Mouse (Mus musculus) heart, embryonic 14.5 days (tissue): ENCODE results near the gene Tmtc4. TPM values are rescaled to one million over a fixed set of nuclear protein-coding genes. Genes with fewer than 3 reads are reported as not detected.

ENCODE experiments used
- ATAC-seq: fragments of 200-750 bp; cut with Nextera tagmentation; 2 replicates; pipeline ENCODE4 v1.8.0; 2017; ENCODE audit warnings: low read depth, moderate TSS enrichment; ENCODE audit not compliant: insufficient number of reproducible peaks, insufficient read depth, low FRiP score
- H3K27ac ChIP-seq, 2 experiments: fragments of 200-500 bp in 1 of 2; fragments of 300-500 bp in 1 of 2; sonication (generic) in 1 of 2; replicated peaks in 1 of 2; 2 replicates each; pipeline ENCODE4 v1.5.1; 2012 to 2014; ENCODE audit warnings: low read depth in 2 of 2, low read length in 2 of 2, control low read depth in 1 of 2, mild to moderate bottlenecking in 1 of 2, mixed read lengths in 1 of 2; ENCODE audit not compliant: control insufficient read depth in 1 of 2, insufficient read depth in 1 of 2
- H3K27me3 ChIP-seq: fragments of 300-500 bp; sonication (generic); 2 replicates; pipeline ENCODE4 v1.6.1; 2014; ENCODE audit warnings: mild to moderate bottlenecking, low read length, control low read depth; ENCODE audit not compliant: control insufficient read depth, insufficient read depth
- H3K36me3 ChIP-seq: fragments of 300-500 bp; sonication (generic); 2 replicates; pipeline ENCODE4 v1.6.1; 2014; ENCODE audit warnings: mild to moderate bottlenecking, control low read depth, low read length, mixed read lengths; ENCODE audit not compliant: control insufficient read depth, insufficient read depth
- H3K4me1 ChIP-seq, 2 experiments: fragments of 200-500 bp in 1 of 2; fragments of 300-500 bp in 1 of 2; sonication (generic) in 1 of 2; 2 replicates each; pipeline ENCODE4 v1.6.1; 2012 to 2014; ENCODE audit warnings: low read length in 2 of 2, control low read depth in 1 of 2, mixed read lengths in 1 of 2; ENCODE audit not compliant: control insufficient read depth in 2 of 2, insufficient read depth in 2 of 2
- H3K4me2 ChIP-seq: fragments of 300-500 bp; sonication (generic); 2 replicates; pipeline ENCODE4 v1.6.1; 2014; ENCODE audit warnings: mild to moderate bottlenecking, low read length
- H3K4me3 ChIP-seq, 2 experiments: fragments of 200-500 bp in 1 of 2; fragments of 300-500 bp in 1 of 2; sonication (generic) in 1 of 2; 2 replicates each; pipeline ENCODE4 v1.5.1; 2012 to 2014; ENCODE audit warnings: low read length in 2 of 2, mild to moderate bottlenecking in 2 of 2, control low read depth in 1 of 2, low read depth in 1 of 2, moderate library complexity in 1 of 2; ENCODE audit not compliant: control insufficient read depth in 1 of 2, insufficient read depth in 1 of 2
- H3K9ac ChIP-seq: fragments of 300-500 bp; sonication (generic); 2 replicates; pipeline ENCODE4 v1.6.1; 2014; ENCODE audit warnings: mild to moderate bottlenecking, low read length
- H3K9me3 ChIP-seq: fragments of 300-500 bp; sonication (generic); 2 replicates; pipeline ENCODE4 v1.6.1; 2016; ENCODE audit warnings: low read length, control low read depth; ENCODE audit not compliant: control insufficient read depth
- WGBS: fragments of 180-500 bp; shearing (Covaris S2); extraction: QIAGEN DNeasy Blood & Tissue Kit; methylation state at CpG from one replicate; pipeline ENCODE4 v1.1.7; 2014; 5-methylcytosine and 5-hydroxymethylcytosine counted together
- polyA plus RNA-seq: library from polyadenylated mRNA; unstranded; fragments of >200 nt; fragmentation: Nextera tagmentation; extraction: Ambion mirVana; gene quantifications from 2 replicates; pipeline ENCODE4 v1.2.1, GENCODE M21; 2014

Gene Tmtc4
- polyA plus RNA-seq, 1 experiment from 2014 or later, result 17.4 TPM

- Histone ChIP-seq H3K4me3 (no peak overlapping the region), H3K27ac (no peak overlapping the region), H3K4me1 (no peaks in the 10 kb centered on the region), H3K27me3 (no peaks in the 10 kb centered on the region), H3K4me2 (no peak overlapping the region), H3K9ac (no peak overlapping the region), H3K36me3 (peaks cover 25% of the 10 kb centered on the region), H3K9me3 (no peaks in the 10 kb centered on the region)
- ATAC-seq, result no peak
- WGBS, result 84% methylated on average over 4 of the region's 4 CpGs
Observed at GRCm38 (mm10) chr14:122942757-122943474, 40.9 kb downstream of the Tmtc4 start.

GRCm38 (mm10) chr14:122936460-122936859 lies 47.4 kb downstream of the Tmtc4 start:
- no peak for ATAC-seq
- no peaks in the 10 kb centered on the region for H3K27me3 ChIP-seq
- WGBS, result 78% methylated on average over 1 of the region's 1 CpGs
- no peak overlapping the region for H3K27ac ChIP-seq
- no peaks in the 10 kb centered on the region for H3K9me3 ChIP-seq
- H3K4me1 ChIP-seq, result no peaks in the 10 kb centered on the region
- no peak overlapping the region for H3K4me3 ChIP-seq
- no peak overlapping the region for H3K4me2 ChIP-seq
- H3K36me3 ChIP-seq, result peaks cover 18% of the 10 kb centered on the region
- no peak overlapping the region for H3K9ac ChIP-seq

- no peak overlapping the region for H3K9ac ChIP-seq
- ATAC-seq, result no peak
- H3K36me3 ChIP-seq, result peaks cover 9% of the 10 kb centered on the region; the same call in 1 of the 2 replicates
- no peak overlapping the region for H3K4me2 ChIP-seq
- no peaks in the 10 kb centered on the region for H3K4me1 ChIP-seq
- H3K27me3 ChIP-seq, result no peaks in the 10 kb centered on the region
- no peak overlapping the region for H3K27ac ChIP-seq
- no peak overlapping the region for H3K4me3 ChIP-seq
- no peaks in the 10 kb centered on the region for H3K9me3 ChIP-seq
- WGBS, result 68% methylated on average over 5 of the region's 5 CpGs
Observed at GRCm38 (mm10) chr14:122920011-122920410, 63.8 kb downstream of the Tmtc4 start.

GRCm38 (mm10) chr14:122917676-122918075 lies 66.2 kb downstream of the Tmtc4 start:
- Histone ChIP-seq H3K9ac (no peak overlapping the region), H3K36me3 (0 out of 2 replicates have a peak, but pooled peaks cover 3% of the 10 kb centered on the region), H3K4me2 (no peak overlapping the region), H3K27ac (no peak overlapping the region), H3K4me3 (no peak overlapping the region), H3K27me3 (no peaks in the 10 kb centered on the region), H3K4me1 (no peaks in the 10 kb centered on the region; a peak in 1 of 4 replicates), H3K9me3 (no peaks in the 10 kb centered on the region)
- ATAC-seq, result no peak
- 86% methylated on average over 1 of the region's 1 CpGs for WGBS

GRCm38 (mm10) chr14:122913657-122914056 lies 70.2 kb downstream of the Tmtc4 start, which contains the start of gene Ggact:
Gene Ggact (minus strand): TSS chr14:122913757.
- no peaks in the 10 kb centered on the region for H3K27me3 ChIP-seq
- peak within 1 kb of the TSS; percentile 91 for H3K4me2 ChIP-seq
- H3K9me3 ChIP-seq, result 0 out of 2 replicates have a peak, but pooled peaks cover 2% of the 10 kb centered on the region
- 77% methylated on average over 6 of the region's 6 CpGs for WGBS
- peaks cover 0 to 9% of the 10 kb centered on the region in 2 experiments; a peak in 3 of 4 replicates for H3K4me1 ChIP-seq
- peak within 1 kb of the TSS; percentile 73 to 96 for H3K4me3 ChIP-seq
- H3K9ac ChIP-seq, result peak within 1 kb of the TSS; percentile 82
- peak within 1 kb of the TSS; percentile 30 to 50; a peak in 1 of 4 replicates for H3K27ac ChIP-seq
- ATAC-seq, result no peak
- H3K36me3 ChIP-seq, result no peaks in the 10 kb centered on the region

- Histone ChIP-seq H3K9me3 (0 out of 2 replicates have a peak, but pooled peaks cover 4% of the 10 kb centered on the region), H3K27me3 (no peaks in the 10 kb centered on the region), H3K4me2 (peak overlapping the region; percentile 91), H3K27ac (peak overlapping the region; percentile 30 to 50; a peak in 1 of 4 replicates), H3K36me3 (no peaks in the 10 kb centered on the region), H3K4me1 (peaks cover 0 to 9% of the 10 kb centered on the region in 2 experiments; a peak in 3 of 4 replicates), H3K4me3 (peak overlapping the region; percentile 73 to 96), H3K9ac (peak overlapping the region; percentile 82)
- peak; percentile 61 for ATAC-seq
- WGBS, result under 1% methylated on average over 52 of the region's 58 CpGs
Observed at GRCm38 (mm10) chr14:122912812-122913498, 70.9 kb downstream of the Tmtc4 start.

GRCm38 (mm10) chr14:122912137-122912536 lies 71.7 kb downstream of the Tmtc4 start:
- Histone ChIP-seq H3K4me2 (peak overlapping the region; percentile 91), H3K36me3 (no peaks in the 10 kb centered on the region), H3K27ac (no peak overlapping the region), H3K27me3 (no peaks in the 10 kb centered on the region), H3K4me1 (peaks cover 0 to 9% of the 10 kb centered on the region in 2 experiments; a peak in 3 of 4 replicates), H3K4me3 (peak overlapping the region in 1 of 2 experiments; percentile 73; a peak in 2 of 4 replicates), H3K9ac (peak overlapping the region; percentile 82), H3K9me3 (peaks cover 7% of the 10 kb centered on the region)
- 58% methylated on average over 1 of the region's 1 CpGs for WGBS
- ATAC-seq, result no peak
